ENCODE assay signal across 7 mouse cellular contexts in genomic region chr19:34612243-34613001, GRCm38 (mm10). TPM values are rescaled to one million over a fixed set of nuclear protein-coding genes. Genes with fewer than 3 reads are reported as not detected.
"Had no signal": no experiment of that assay in that cellular context is flagged by ENCODE, and none has a peak within 500 bp of the region (broad histone marks: within the 10 kb centered on the region; RNA-seq: fewer than 3 reads in every experiment).

No protein-coding gene starts in this region.

RNA-seq across cellular contexts. Expression of gene Ifit3b, which starts 4.7 kb away (rescaled TPM):
- total RNA-seq: granulocyte monocyte progenitor cell, adult 5-6 weeks had no signal
- polyA plus RNA-seq: hindbrain, embryonic 11.5 days; liver, embryonic 12.5 days had no signal

RNA-seq across cellular contexts. Expression of gene Ifit1bl1, which starts 10.7 kb away (rescaled TPM):
- total RNA-seq: gastrocnemius, adult 2 months; gastrocnemius, postnatal 25 days had no signal

RNA-seq across cellular contexts. Expression of gene Ifit1bl2, which starts 28.1 kb away (rescaled TPM):
- total RNA-seq: gastrocnemius, postnatal 25 days had no signal
- polyA plus RNA-seq: liver, adult 2 months; liver, embryonic 12.5 days had no signal

RNA-seq across cellular contexts. Expression of gene Ifit1, which starts 28.2 kb away (rescaled TPM):
- total RNA-seq: layer of hippocampus, postnatal 14 days had no signal
